Mouse (Mus musculus) thymus, postnatal 25 days (tissue): Measurements from ENCODE around the gene Dnajc22.
A peak's percentile ranks its signal among the peaks of the same experiment; 100 is the strongest.
"Not testable (repeated sequence)": the region's sequence is repeated elsewhere in the genome, so short reads cannot be mapped to it uniquely, and the experiment has no call there.

Experiments used
- DNase-seq: peaks from one replicate; pipeline ENCODE4 v3.0.0; 2022

Dnajc22 gene

GRCm38 (mm10) chr15:99092870-99093269 lies at the start of gene Dnajc22:
Gene Dnajc22, plus strand, starts transcription at chr15:99093170.
- no peak for DNase-seq

GRCm38 (mm10) chr15:99044854-99045253 lies 48.1 kb upstream of the Dnajc22 start:
- no peak for DNase-seq

- DNase-seq: not testable (repeated sequence)
Observed at GRCm38 (mm10) chr15:99045734-99046133, 47.2 kb upstream of the Dnajc22 start.

GRCm38 (mm10) chr15:99049473-99050253 lies 43.3 kb upstream of the Dnajc22 start:
- DNase-seq: peak; percentile 55

- no peak for DNase-seq
Observed at GRCm38 (mm10) chr15:99053373-99053772, 39.6 kb upstream of the Dnajc22 start.

GRCm38 (mm10) chr15:99055040-99055439 lies 37.9 kb upstream of the Dnajc22 start, which contains the start of gene Prph:
Gene Prph, plus strand, starts transcription at chr15:99055174.
- DNase-seq: no peak

- no peak for DNase-seq
Observed at GRCm38 (mm10) chr15:99055511-99055961, 37.4 kb upstream of the Dnajc22 start.

GRCm38 (mm10) chr15:99056332-99056731 lies 36.6 kb upstream of the Dnajc22 start:
- DNase-seq: peak; percentile 68

GRCm38 (mm10) chr15:99065557-99066165 lies 27.3 kb upstream of the Dnajc22 start:
- no peak for DNase-seq

- DNase-seq: no peak
Observed at GRCm38 (mm10) chr15:99071988-99072387, 21.0 kb upstream of the Dnajc22 start.

GRCm38 (mm10) chr15:99074019-99074599 lies 18.9 kb upstream of the Dnajc22 start, which contains the start of gene Troap:
Gene Troap, plus strand, starts transcription at chr15:99074575.
- no peak for DNase-seq

- peak; percentile 97 for DNase-seq
Observed at GRCm38 (mm10) chr15:99074600-99075333, 18.2 kb upstream of the Dnajc22 start.

GRCm38 (mm10) chr15:99076011-99076410 lies 17.0 kb upstream of the Dnajc22 start:
- not testable (repeated sequence) for DNase-seq

- no peak for DNase-seq
Observed at GRCm38 (mm10) chr15:99078181-99078910, 14.6 kb upstream of the Dnajc22 start.

- DNase-seq: no peak
Observed at GRCm38 (mm10) chr15:99079804-99080203, 13.2 kb upstream of the Dnajc22 start.

- no peak for DNase-seq
Observed at GRCm38 (mm10) chr15:99082322-99082721, 10.6 kb upstream of the Dnajc22 start.

- no peak for DNase-seq
Observed at GRCm38 (mm10) chr15:99082840-99083239, 10.1 kb upstream of the Dnajc22 start.

GRCm38 (mm10) chr15:99083258-99083657 lies 9.7 kb upstream of the Dnajc22 start:
- no peak for DNase-seq

- no peak for DNase-seq
Observed at GRCm38 (mm10) chr15:99083867-99084557, 9.0 kb upstream of the Dnajc22 start.

GRCm38 (mm10) chr15:99084618-99085017 lies 8.4 kb upstream of the Dnajc22 start:
- DNase-seq: no peak

- no peak for DNase-seq
Observed at GRCm38 (mm10) chr15:99085997-99086396, 7.0 kb upstream of the Dnajc22 start.
